Mouse (Mus musculus) gastrocnemius, postnatal 4 days (tissue): ENCODE data around the gene Hacd2. TPM values are rescaled to one million over a fixed set of nuclear protein-coding genes. Genes with fewer than 3 reads are reported as not detected.

Experiments used
- DNase-seq, 2 experiments: peaks; one replicate each; pipeline ENCODE4 v3.0.0; 2021 to 2022; ENCODE audit warnings: low spot score in 2 of 2, mixed read lengths in 2 of 2
- total RNA-seq, 2 experiments: library from RNA; stranded (reverse); gene quantifications; 2 replicates each; pipeline ENCODE4 v1.2.3; 2021

Hacd2 gene
- total RNA-seq, 2 experiments from 2014 or later: 6.2 to 9.8 TPM

GRCm38 (mm10) chr16:35054432-35055193 lies 32.4 kb downstream of the Hacd2 start:
- DNase-seq: no peak

- no peak for DNase-seq
Measured at GRCm38 (mm10) chr16:35055194-35055506, 32.9 kb downstream of the Hacd2 start.

- DNase-seq: no peak
Measured at GRCm38 (mm10) chr16:35055861-35056260, 33.6 kb downstream of the Hacd2 start.

GRCm38 (mm10) chr16:35056306-35056705 lies 34.1 kb downstream of the Hacd2 start:
- DNase-seq: no peak

DNA sequence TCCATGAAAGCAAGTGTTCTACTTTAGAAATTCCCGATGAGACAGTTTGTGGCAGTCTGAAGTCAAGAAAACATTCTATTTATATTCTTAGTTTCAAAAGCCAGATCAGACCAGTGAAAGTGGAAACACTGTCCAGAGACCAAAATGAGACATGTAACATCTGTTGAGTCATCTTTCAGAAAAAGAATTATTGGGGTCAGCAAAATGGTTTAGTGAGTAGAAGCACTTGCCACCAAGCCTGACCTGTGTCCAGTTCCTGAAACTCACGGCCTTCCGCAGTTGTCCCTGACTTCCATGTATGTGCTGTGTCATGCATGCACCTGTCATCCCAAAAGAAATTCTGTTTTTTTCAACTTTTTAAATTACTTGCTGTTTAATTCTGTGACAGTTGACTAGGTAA lies 34.6 kb downstream of the Hacd2 start:
- no peak for DNase-seq

GRCm38 (mm10) chr16:35061017-35061416 lies 38.8 kb downstream of the Hacd2 start:
- DNase-seq: no peak

DNA sequence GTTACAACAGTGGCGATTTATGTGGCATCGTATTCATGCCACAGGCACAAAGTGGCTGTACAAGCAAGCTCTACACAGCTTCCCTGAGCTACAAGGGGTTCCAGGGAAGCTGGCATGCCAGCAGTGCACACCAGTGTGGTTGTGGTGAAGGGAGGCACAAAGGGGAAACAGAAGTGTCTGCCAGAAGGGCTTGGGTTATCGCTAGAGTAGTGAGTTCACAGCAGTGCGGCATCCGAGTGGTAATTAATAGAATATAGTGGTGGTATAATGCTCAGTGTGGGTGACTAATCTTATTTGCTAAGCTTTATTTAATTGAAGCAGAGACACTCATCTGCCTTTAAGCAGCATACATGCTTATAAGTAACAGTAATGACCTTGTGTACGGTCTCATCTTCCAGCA lies 43.5 kb downstream of the Hacd2 start:
- no peak for DNase-seq

DNA sequence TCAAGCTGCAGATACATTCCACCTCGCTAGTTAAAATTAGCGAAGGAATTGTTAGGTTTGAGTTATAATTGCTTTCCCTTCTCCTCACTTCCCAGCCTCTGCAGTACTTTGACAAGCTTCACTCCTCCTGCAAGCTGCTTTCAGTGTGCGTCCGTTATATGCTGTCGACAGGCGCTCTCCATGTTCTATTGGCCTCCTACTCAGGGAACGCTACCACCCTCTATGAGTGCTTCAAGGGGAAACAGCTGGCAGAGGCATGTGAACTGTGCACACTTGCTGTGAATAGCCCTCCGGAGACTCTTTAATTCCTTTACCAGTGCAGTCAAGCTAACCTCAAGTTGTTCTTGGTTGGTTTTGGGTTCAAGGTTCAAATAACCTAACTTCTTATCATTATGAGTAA lies 44.9 kb downstream of the Hacd2 start:
- no peak for DNase-seq

- no peak for DNase-seq
Measured at GRCm38 (mm10) chr16:35067631-35068030, 45.4 kb downstream of the Hacd2 start.

DNA sequence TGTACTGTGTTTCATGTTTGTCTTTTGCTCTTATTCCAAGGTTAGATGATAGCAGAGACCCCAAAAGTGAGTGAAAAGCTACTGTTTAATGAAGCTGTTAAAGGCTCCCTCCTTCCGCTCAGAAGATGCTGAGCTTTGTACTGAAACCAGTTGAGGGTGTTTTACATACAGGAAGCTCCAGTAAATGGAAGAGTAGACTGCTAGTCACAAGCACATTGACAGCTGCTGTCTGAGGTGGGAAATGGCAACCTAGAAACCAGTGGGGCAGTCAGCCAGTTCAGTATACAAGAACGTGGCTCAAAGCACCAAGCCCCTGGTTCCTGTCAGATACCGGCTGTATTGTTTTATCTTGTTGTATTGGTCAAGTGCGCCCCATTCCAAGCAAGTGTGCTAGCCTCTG lies 46.7 kb downstream of the Hacd2 start:
- no peak for DNase-seq

GRCm38 (mm10) chr16:35074436-35074835 lies 52.2 kb downstream of the Hacd2 start:
- no peak for DNase-seq

GRCm38 (mm10) chr16:35075643-35076042 lies 53.4 kb downstream of the Hacd2 start:
- DNase-seq: no peak

DNA sequence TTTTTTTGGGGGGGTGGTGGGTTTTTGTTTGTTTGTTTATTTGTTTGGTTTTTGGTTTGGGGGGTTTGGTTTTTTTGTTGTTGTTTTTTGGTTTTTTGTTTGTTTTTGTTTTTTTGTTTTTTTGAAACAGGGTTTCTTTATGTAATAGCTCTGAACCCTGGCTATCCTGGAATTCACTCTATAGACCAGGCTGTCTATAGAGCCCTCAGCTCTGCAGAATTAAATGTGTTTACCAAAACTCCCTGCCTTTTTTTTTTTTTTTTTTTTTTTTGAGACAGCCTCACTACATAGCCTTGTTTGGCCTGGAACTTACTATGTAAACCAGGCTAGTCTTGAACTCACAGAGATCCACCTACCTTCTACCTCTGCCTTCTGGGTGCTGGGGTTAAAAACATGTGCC lies 71.3 kb downstream of the Hacd2 start:
- no peak for DNase-seq

DNA sequence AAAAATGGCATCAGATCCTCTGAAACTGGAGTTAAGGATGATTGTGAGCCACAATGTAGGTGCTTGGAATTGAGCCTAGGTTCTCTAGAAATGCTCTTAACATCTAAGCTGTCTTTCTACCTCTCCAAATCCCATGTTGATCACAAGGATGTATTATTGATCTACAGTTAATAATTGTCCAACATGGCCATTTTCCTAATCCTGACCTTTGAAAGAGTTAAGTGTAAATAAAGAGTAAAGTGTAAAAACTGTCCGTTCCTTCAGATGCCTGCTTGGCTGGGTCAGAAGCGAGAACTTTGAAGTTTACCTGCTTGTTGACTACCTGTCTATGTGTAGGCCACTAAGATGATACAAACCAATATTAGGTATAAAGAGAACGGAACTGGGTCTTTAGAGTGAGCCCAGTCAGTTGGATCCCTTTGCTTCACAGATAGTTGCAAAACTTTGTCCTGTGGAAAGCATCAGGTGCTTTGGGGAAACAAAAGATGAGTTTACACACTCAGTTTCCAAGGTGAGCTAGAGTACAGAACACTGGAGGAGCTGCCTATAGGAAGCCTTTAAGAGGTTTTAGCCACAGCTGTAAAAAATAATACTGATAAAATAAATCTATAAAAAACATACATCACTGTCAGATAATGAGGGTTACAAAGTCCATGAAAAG lies 75.8 kb downstream of the Hacd2 start:
- DNase-seq: no peak

GRCm38 (mm10) chr16:35101751-35102420 lies 79.7 kb downstream of the Hacd2 start:
- no peak for DNase-seq

DNA sequence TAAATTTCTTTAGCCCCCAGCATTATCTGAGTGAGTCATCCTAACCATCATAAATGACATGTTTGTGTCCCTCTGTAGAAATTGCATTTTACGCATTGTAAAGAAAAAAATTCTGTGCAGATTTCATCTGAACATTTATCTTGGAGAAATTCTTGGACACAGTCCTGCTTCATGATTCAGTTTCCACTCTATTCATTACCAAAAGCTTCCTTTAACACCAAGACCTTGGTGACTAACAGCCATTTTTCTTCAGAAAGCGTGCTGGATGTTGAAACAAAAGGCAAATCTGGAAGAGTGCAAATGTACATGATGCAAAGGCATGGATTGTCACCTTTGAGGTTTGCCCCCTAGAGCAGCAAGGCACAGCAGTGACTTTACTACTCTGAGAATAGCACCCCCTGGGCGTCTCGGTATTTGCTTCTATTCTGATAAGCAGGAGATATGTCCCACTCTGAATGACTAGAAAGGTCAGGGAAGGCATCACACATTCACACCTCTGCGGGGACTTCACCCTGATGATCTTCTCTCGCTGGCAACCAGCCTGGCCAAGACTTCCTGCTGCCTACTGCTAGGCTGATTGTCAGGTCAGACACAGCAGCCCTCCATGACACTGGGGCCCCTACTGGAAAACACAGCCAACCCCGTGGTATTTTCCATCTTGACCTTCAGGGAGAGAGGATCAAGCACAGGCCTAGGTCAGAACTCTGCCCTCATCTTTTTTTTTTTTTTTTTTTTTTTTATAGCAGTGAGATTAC lies 80.8 kb downstream of the Hacd2 start:
- DNase-seq: no peak

DNA sequence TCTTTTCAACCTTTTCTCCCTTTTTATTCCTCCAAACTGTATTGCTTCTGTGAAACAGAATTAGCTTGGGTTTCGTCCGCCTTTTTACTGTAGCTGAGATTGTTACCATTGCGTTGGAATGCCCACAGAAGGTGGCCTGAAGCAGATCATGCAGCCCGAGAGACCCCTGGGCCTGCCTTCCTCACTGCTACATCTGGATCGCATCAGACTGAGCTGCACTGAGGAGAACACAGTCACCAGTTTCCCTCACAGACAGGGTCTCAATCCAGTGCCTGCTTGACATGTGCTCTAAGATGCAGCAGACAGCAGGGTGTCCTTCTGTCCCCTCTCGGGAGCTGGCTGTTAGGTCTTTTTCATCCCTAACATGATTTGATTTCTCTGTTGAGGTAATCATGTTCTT lies 85.8 kb downstream of the Hacd2 start:
- DNase-seq: no peak

- no peak for DNase-seq
Measured at GRCm38 (mm10) chr16:35109156-35109555, 86.9 kb downstream of the Hacd2 start.

GRCm38 (mm10) chr16:35109656-35110291 lies 87.5 kb downstream of the Hacd2 start:
- no peak for DNase-seq

GRCm38 (mm10) chr16:35110410-35111142 lies 88.3 kb downstream of the Hacd2 start:
- DNase-seq: peak; percentile 83 to 84
